Mouse (Mus musculus) left cerebral cortex, postnatal 10 days (tissue): ENCODE measurements around the gene Olfr1493-ps1. TPM values are rescaled to one million over a fixed set of nuclear protein-coding genes. Genes with fewer than 3 reads are reported as not detected.

ENCODE experiments used
- DNase-seq, 2 experiments: peaks; one replicate each; pipeline ENCODE4 v3.0.0; 2021 to 2022; ENCODE audit warnings: low spot score in 2 of 2, mixed read lengths in 1 of 2; ENCODE audit errors: extremely low spot score in 1 of 2
- intact Hi-C: fragments of 180-260 bp; cut with DNase I; formaldehyde crosslinking; loops from one replicate; pipeline ENCODE4 v1.15.1; 2025
- total RNA-seq, 2 experiments: library from RNA; stranded (reverse); gene quantifications; 2 replicates each; pipeline ENCODE4 v1.2.3; 2021

Gene Olfr1493-ps1
- total RNA-seq: not detected

GRCm38 (mm10) chr19:13722978-13723377 lies at the start of gene Olfr1493-ps1:
Gene Olfr1493-ps1 (plus strand): TSS chr19:13723278.
- DNase-seq: no peak
- intact Hi-C loops: no loop called here

DNA sequence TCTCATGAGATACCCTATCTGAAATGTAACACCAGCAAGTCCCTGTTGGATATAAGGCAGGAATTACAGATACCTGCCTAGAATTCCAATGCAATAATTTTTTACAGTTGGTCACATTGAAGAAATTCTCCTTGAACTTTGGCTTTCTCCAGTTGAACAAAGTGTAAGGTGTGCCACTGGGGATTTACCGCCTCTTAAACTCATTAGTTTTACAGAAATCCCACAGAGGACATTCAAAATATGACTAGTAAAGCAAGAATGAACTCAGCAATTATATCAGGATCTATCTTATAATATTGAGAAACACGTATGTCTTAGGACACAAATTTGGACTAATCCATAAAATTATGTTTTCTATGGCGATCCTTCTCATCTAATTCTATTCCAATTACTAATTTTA lies 26.1 kb upstream of the Olfr1493-ps1 start, which contains the start of gene Olfr1491:
Gene Olfr1491, plus strand, starts transcription at position 301 of the 400 bp plus-strand sequence.
- no peak for DNase-seq
- intact Hi-C loops: no loop called here

GRCm38 (mm10) chr19:13739428-13739827 lies 16.4 kb downstream of the Olfr1493-ps1 start, which contains the start of gene Olfr1494:
Gene Olfr1494 (plus strand): TSS chr19:13739728.
- intact Hi-C loops: no loop called here
- no peak for DNase-seq

GRCm38 (mm10) chr19:13749366-13749765 lies 26.3 kb downstream of the Olfr1493-ps1 start:
- intact Hi-C loops: no loop called here
- no peak for DNase-seq

GRCm38 (mm10) chr19:13764306-13764705 lies 41.2 kb downstream of the Olfr1493-ps1 start, which contains the start of gene Olfr1495:
Gene Olfr1495 (plus strand): TSS chr19:13764606.
- no peak for DNase-seq
- intact Hi-C loops: no loop called here

DNA sequence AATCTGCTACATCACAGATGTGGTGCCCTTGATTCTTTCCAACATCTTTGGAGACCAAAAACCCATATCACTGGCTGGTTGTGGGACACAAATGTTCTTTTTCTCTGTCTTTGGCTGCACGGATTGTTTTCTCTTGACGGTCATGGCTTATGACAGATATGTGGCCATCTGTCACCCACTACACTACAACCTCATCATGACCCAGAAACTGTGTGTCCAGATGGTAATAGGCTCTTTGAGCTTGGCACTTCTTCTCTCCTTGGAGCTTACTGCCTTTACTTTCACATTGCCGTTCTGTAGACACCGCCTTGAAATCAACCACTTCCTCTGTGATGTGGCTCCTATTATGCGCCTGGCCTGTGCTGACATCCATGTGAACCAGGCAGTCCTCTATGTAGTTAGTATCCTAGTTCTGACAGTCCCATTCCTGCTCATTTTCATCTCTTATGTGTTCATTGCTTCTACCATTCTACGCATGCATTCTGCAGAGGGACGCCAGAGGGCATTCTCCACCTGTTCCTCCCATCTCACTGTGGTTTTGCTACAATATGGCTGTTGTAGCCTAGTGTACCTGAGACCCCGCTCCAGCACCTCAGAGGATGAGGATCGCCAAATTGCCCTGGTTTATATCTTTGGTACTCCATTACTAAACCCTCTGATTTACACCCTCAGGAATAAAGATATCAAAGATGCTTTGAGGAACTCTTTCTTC lies 45.6 kb downstream of the Olfr1493-ps1 start:
- intact Hi-C loops: no loop called here

GRCm38 (mm10) chr19:13777578-13777977 lies 54.5 kb downstream of the Olfr1493-ps1 start, which contains the start of gene Olfr1496:
Gene Olfr1496 (plus strand): TSS chr19:13777878.
- DNase-seq: no peak
- intact Hi-C loops: no loop called here

More for the DNA sequence above, 45.6 kb downstream of the Olfr1493-ps1 start:
- DNase-seq: no peak

Other genes with a start within 250 kb of the Olfr1493-ps1 start
- gene Olfr1475, start 243.1 kb upstream of the Olfr1493-ps1 start, total RNA-seq: not detected
- not detected for gene Olfr1477, start 222.7 kb upstream of the Olfr1493-ps1 start, total RNA-seq
- gene Olfr1480, start 195.4 kb upstream of the Olfr1493-ps1 start, total RNA-seq: not detected
- gene Olfr1484, start 139.8 kb upstream of the Olfr1493-ps1 start, total RNA-seq: not detected
- not detected for gene Olfr1487, start 105.9 kb upstream of the Olfr1493-ps1 start, total RNA-seq
- gene Olfr1489, start 91.7 kb upstream of the Olfr1493-ps1 start, total RNA-seq: not detected
- not detected for gene Olfr1490, start 72.2 kb upstream of the Olfr1493-ps1 start, total RNA-seq
- not detected for gene Olfr1491, start 26.0 kb upstream of the Olfr1493-ps1 start, total RNA-seq
- gene Olfr1494, start 16.4 kb downstream of the Olfr1493-ps1 start, total RNA-seq: not detected
- not detected for gene Olfr1495, start 41.3 kb downstream of the Olfr1493-ps1 start, total RNA-seq
- gene Olfr1496, start 54.6 kb downstream of the Olfr1493-ps1 start, total RNA-seq: not detected
- gene Olfr1497, start 74.9 kb downstream of the Olfr1493-ps1 start, total RNA-seq: not detected
- gene Olfr1499, start 96.2 kb downstream of the Olfr1493-ps1 start, total RNA-seq: not detected
- not detected for gene Olfr1500, start 107.2 kb downstream of the Olfr1493-ps1 start, total RNA-seq
- gene Olfr1501, start 127.4 kb downstream of the Olfr1493-ps1 start, total RNA-seq: not detected
- not detected for gene Olfr1502, start 138.5 kb downstream of the Olfr1493-ps1 start, total RNA-seq
- not detected for gene Olfr1504, start 174.7 kb downstream of the Olfr1493-ps1 start, total RNA-seq
- gene Olfr1505, start 190.3 kb downstream of the Olfr1493-ps1 start, total RNA-seq: not detected